Mouse (Mus musculus): ENCODE results near the gene Sms.

DNA sequence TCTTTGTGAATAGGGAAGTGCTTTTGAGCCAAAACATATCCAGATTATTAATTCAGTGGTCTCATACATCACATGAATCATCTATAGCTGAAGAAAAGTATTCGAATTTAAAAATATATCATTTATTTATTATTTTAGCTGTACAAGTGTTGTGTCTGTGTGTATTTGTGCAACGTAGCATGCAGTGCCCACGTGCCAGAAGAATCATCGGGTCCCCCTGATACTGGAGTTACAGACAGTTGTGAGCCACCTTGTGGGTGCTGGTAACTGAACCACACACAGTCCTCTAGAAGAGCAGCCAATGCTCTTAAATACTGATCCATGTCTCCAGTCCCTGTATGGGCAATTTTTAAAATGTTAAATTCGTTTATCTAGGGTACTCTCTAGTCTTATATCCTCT is 14.3 kb upstream of the Sms start:
- TF ChIP-seq CTCF (conservative IDR thresholded peaks at IDR 0.05 in 1 of 2, IDR thresholded peaks at IDR 0.05 in 1 of 2; ENCODE audit: low read depth in 2 of 2, low read length in 2 of 2) (peak in 1 of 2 experiments; percentile 19; a peak in 1 of 4 replicates), USF2 (conservative IDR thresholded peaks at IDR 0.05; ENCODE audit: low read depth, low read length) (no peak), SMC3 (IDR thresholded peaks at IDR 0.05; ENCODE audit: low read depth, low read length) (no peak), MAX (IDR thresholded peaks at IDR 0.05; ENCODE audit: low read length) (no peak), MYC (IDR thresholded peaks at IDR 0.05; ENCODE audit: low read depth, low read length) (no peak), EP300 (IDR thresholded peaks at IDR 0.05; ENCODE audit: low read length) (no peak), BHLHE40 (IDR thresholded peaks at IDR 0.05; ENCODE audit: low read depth, low read length) (no peak), HCFC1 (IDR thresholded peaks at IDR 0.05; ENCODE audit: low read depth, low read length) (no peak), CHD2 (IDR thresholded peaks at IDR 0.05; ENCODE audit: low read length) (no peak), POLR2A (IDR thresholded peaks at IDR 0.05; ENCODE audit: low read depth, low read length) (no peak), KAT2A (IDR thresholded peaks at IDR 0.05; ENCODE audit: insufficient replicate concordance, low read length) (no peak)
